Mouse (Mus musculus): ENCODE measurements around the gene Tmcc1. TPM values are rescaled to one million over a fixed set of nuclear protein-coding genes. Genes with fewer than 3 reads are reported as not detected.
A peak's percentile ranks its signal among the peaks of the same experiment; 100 is the strongest.

The Tmcc1 gene
- polyA plus RNA-seq, 1 experiment = 11.3 TPM

DNA sequence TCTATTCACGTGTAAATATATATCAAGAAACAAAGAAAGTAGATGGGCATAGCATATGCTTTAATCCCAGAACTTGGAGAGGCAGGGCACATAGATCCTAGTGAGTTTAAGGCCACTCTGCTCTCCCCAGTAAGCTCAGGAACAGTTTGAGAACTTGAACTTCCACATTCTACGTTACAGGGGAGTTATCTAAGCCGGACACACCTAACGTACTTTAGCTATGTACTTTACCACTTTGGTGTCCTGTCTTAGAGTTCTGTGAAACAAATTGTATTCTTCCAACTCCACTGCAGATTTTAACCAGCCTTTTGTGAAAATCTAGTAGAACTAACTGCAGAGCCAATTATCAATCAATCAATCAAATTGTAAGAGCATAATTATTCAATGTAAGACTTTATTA is 82.7 kb downstream of the Tmcc1 start:
- Histone ChIP-seq H3K4me3 (ENCODE audit: insufficient read depth, poor library complexity, severe bottlenecking) (no peak overlapping the region), H3K36me3 (ENCODE audit: control insufficient read depth, insufficient read depth) (no peaks in the 10 kb centered on the region), H3K79me3 (ENCODE audit: low read depth) (peaks cover 5% of the 10 kb centered on the region), H3K79me2 (ENCODE audit: control insufficient read depth, insufficient read depth) (peaks cover under 1% of the 10 kb centered on the region), H3ac (ENCODE audit: control insufficient read depth, insufficient read length, low read depth) (no peak overlapping the region), H3K27me3 (ENCODE audit: control insufficient read depth, insufficient read depth, insufficient read length) (no peaks in the 10 kb centered on the region)
- TF ChIP-seq MYOG (IDR thresholded peaks at IDR 0.05; ENCODE audit: control insufficient read depth, extremely low read depth, insufficient read length) = no peak
- TF ChIP-seq FOSL1 (IDR thresholded peaks at IDR 0.05; ENCODE audit: insufficient read depth, low read length, poor library complexity, severe bottlenecking) = no peak
- TF ChIP-seq MAX (IDR thresholded peaks at IDR 0.05) = no peak
- TF ChIP-seq CTCF (IDR thresholded peaks at IDR 0.05; ENCODE audit: control insufficient read depth, insufficient read depth, insufficient read length) = no peak
- no peak for TF ChIP-seq USF1 (IDR thresholded peaks at IDR 0.05; ENCODE audit: low read depth)
- TF ChIP-seq MYOD1 (IDR thresholded peaks at IDR 0.05; ENCODE audit: control insufficient read depth, insufficient read length, low read depth) = no peak
- no peak for TF ChIP-seq CEBPB (IDR thresholded peaks at IDR 0.05; ENCODE audit: low read depth)

- Histone ChIP-seq H3K27me3 (ENCODE audit: control insufficient read depth, insufficient read depth, insufficient read length) (no peaks in the 10 kb centered on the region), H3K79me2 (ENCODE audit: control insufficient read depth, insufficient read depth) (peaks cover 8% of the 10 kb centered on the region), H3K79me3 (ENCODE audit: low read depth) (peaks cover 10% of the 10 kb centered on the region), H3ac (ENCODE audit: control insufficient read depth, insufficient read length, low read depth) (peak overlapping the region; percentile 45), H3K4me3 (ENCODE audit: insufficient read depth, poor library complexity, severe bottlenecking) (peak overlapping the region; percentile 40), H3K36me3 (ENCODE audit: control insufficient read depth, insufficient read depth) (no peaks in the 10 kb centered on the region)
- TF ChIP-seq MYOD1 (IDR thresholded peaks at IDR 0.05; ENCODE audit: control insufficient read depth, insufficient read length, low read depth) = peak; percentile 82
- peak; percentile 36 for TF ChIP-seq USF1 (IDR thresholded peaks at IDR 0.05; ENCODE audit: low read depth)
- TF ChIP-seq CEBPB (IDR thresholded peaks at IDR 0.05; ENCODE audit: low read depth) = no peak
- no peak for TF ChIP-seq FOSL1 (IDR thresholded peaks at IDR 0.05; ENCODE audit: insufficient read depth, low read length, poor library complexity, severe bottlenecking)
- no peak for TF ChIP-seq CTCF (IDR thresholded peaks at IDR 0.05; ENCODE audit: control insufficient read depth, insufficient read depth, insufficient read length)
Observed at GRCm38 (mm10) chr6:116107471-116108358, 85.6 kb downstream of the Tmcc1 start.

- Histone ChIP-seq H3K79me3 (ENCODE audit: low read depth) (peaks cover 10% of the 10 kb centered on the region), H3K27me3 (ENCODE audit: control insufficient read depth, insufficient read depth, insufficient read length) (no peaks in the 10 kb centered on the region), H3ac (ENCODE audit: control insufficient read depth, insufficient read length, low read depth) (peak overlapping the region; percentile 45), H3K4me3 (ENCODE audit: insufficient read depth, poor library complexity, severe bottlenecking) (peak overlapping the region; percentile 40), H3K79me2 (ENCODE audit: control insufficient read depth, insufficient read depth) (peaks cover 8% of the 10 kb centered on the region), H3K36me3 (ENCODE audit: control insufficient read depth, insufficient read depth) (no peaks in the 10 kb centered on the region)
- TF ChIP-seq MYOD1 (IDR thresholded peaks at IDR 0.05; ENCODE audit: control insufficient read depth, insufficient read length, low read depth) (no peak), CEBPB (IDR thresholded peaks at IDR 0.05; ENCODE audit: low read depth) (no peak), MYOG (IDR thresholded peaks at IDR 0.05; ENCODE audit: control insufficient read depth, extremely low read depth, insufficient read length) (no peak), FOSL1 (IDR thresholded peaks at IDR 0.05; ENCODE audit: insufficient read depth, low read length, poor library complexity, severe bottlenecking) (no peak), CTCF (IDR thresholded peaks at IDR 0.05; ENCODE audit: control insufficient read depth, insufficient read depth, insufficient read length) (no peak), USF1 (IDR thresholded peaks at IDR 0.05; ENCODE audit: low read depth) (no peak), MAX (IDR thresholded peaks at IDR 0.05) (no peak)
Observed at GRCm38 (mm10) chr6:116106967-116107470, 86.3 kb downstream of the Tmcc1 start.

DNA sequence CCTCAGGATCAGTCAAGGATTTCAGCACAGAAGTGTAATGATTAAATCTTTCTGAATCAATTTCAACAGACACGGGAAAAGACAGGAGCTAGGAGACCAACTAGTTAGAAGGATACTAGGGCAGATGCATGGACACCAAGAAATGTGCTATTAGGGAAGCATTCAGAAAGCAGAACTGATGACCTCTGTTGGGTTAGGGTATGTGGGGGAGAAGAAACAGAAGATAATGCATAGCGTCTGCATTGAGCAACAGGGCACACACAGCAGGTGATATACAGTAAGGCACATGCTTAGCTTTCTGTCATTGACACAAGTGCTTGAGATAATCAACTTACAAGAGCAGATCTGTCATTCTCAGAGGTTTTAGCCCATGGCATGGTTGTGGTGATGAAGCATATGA is 95.7 kb downstream of the Tmcc1 start:
- Histone ChIP-seq H3K79me3 (ENCODE audit: low read depth) (no peaks in the 10 kb centered on the region), H3K27me3 (ENCODE audit: control insufficient read depth, insufficient read depth, insufficient read length) (no peaks in the 10 kb centered on the region), H3K79me2 (ENCODE audit: control insufficient read depth, insufficient read depth) (peaks cover 4% of the 10 kb centered on the region), H3K4me3 (ENCODE audit: insufficient read depth, poor library complexity, severe bottlenecking) (no peak overlapping the region), H3K36me3 (ENCODE audit: control insufficient read depth, insufficient read depth) (no peaks in the 10 kb centered on the region), H3ac (ENCODE audit: control insufficient read depth, insufficient read length, low read depth) (no peak overlapping the region)
- TF ChIP-seq FOSL1 (IDR thresholded peaks at IDR 0.05; ENCODE audit: insufficient read depth, low read length, poor library complexity, severe bottlenecking) (no peak), USF1 (IDR thresholded peaks at IDR 0.05; ENCODE audit: low read depth) (no peak), CTCF (IDR thresholded peaks at IDR 0.05; ENCODE audit: control insufficient read depth, insufficient read depth, insufficient read length) (no peak), MAX (IDR thresholded peaks at IDR 0.05) (no peak), MYOD1 (IDR thresholded peaks at IDR 0.05; ENCODE audit: control insufficient read depth, insufficient read length, low read depth) (no peak), MYOG (IDR thresholded peaks at IDR 0.05; ENCODE audit: control insufficient read depth, extremely low read depth, insufficient read length) (no peak), CEBPB (IDR thresholded peaks at IDR 0.05; ENCODE audit: low read depth) (no peak)

GRCm38 (mm10) chr6:116089402-116089801 is 103.9 kb downstream of the Tmcc1 start:
- no peak overlapping the region for H3ac ChIP-seq (ENCODE audit: control insufficient read depth, insufficient read length, low read depth)
- H3K4me3 ChIP-seq (ENCODE audit: insufficient read depth, poor library complexity, severe bottlenecking) = no peak overlapping the region
- no peaks in the 10 kb centered on the region for H3K36me3 ChIP-seq (ENCODE audit: control insufficient read depth, insufficient read depth)
- TF ChIP-seq CTCF (IDR thresholded peaks at IDR 0.05; ENCODE audit: control insufficient read depth, insufficient read depth, insufficient read length) = no peak
- no peak for TF ChIP-seq USF1 (IDR thresholded peaks at IDR 0.05; ENCODE audit: low read depth)
- TF ChIP-seq MYOD1 (IDR thresholded peaks at IDR 0.05; ENCODE audit: control insufficient read depth, insufficient read length, low read depth) = no peak
- TF ChIP-seq MAX (IDR thresholded peaks at IDR 0.05) = no peak
- no peak for TF ChIP-seq MYOG (IDR thresholded peaks at IDR 0.05; ENCODE audit: control insufficient read depth, extremely low read depth, insufficient read length)
- TF ChIP-seq CEBPB (IDR thresholded peaks at IDR 0.05; ENCODE audit: low read depth) = no peak
- no peak for TF ChIP-seq FOSL1 (IDR thresholded peaks at IDR 0.05; ENCODE audit: insufficient read depth, low read length, poor library complexity, severe bottlenecking)
- H3K79me3 ChIP-seq (ENCODE audit: low read depth) = peaks cover 7% of the 10 kb centered on the region
- H3K27me3 ChIP-seq (ENCODE audit: control insufficient read depth, insufficient read depth, insufficient read length) = no peaks in the 10 kb centered on the region
- H3K79me2 ChIP-seq (ENCODE audit: control insufficient read depth, insufficient read depth) = peaks cover 6% of the 10 kb centered on the region

Measured in C2C12 (cell line).